Mouse (Mus musculus): ENCODE results near the gene Gnb1. TPM values are rescaled to one million over a fixed set of nuclear protein-coding genes. Genes with fewer than 3 reads are reported as not detected.

Gnb1 gene
- polyA plus RNA-seq, 1 experiment: 1,603 TPM

DNA sequence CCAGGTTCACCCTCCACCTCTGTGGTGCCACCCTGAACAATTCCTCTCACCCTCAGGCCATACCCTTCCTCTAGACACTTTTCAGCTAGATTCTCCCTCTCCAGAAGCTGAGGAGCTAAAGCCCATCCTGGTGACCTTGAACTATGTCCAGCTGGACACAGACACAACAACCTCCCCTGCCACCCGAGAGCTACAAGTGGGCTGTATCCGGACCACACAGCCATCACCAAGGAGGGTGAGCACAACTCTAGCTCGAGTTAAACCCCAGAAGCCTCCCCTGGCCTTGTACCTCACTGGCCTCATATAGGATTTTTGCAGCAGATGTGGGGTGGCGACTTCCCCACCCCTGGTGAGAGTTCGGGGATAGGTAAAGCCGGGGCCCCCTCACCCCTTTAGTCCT, 25.6 kb upstream of the Gnb1 start:
- WGBS: 63% methylated on average over 6 of the region's 6 CpGs
- H3K4me3 ChIP-seq (ENCODE audit: low read depth, low read length): no peak overlapping the region
- H3K27me3 ChIP-seq (ENCODE audit: control insufficient read depth, insufficient read depth, low read length): no peaks in the 10 kb centered on the region
- no peak for TF ChIP-seq CTCF (IDR thresholded peaks at IDR 0.05; ENCODE audit: extremely low read depth, insufficient read length, insufficient replicate concordance, low read depth, low read length)
- no peak for TF ChIP-seq POLR2A (IDR thresholded peaks at IDR 0.05; ENCODE audit: low read depth, low read length)
- H3K4me1 ChIP-seq (ENCODE audit: control insufficient read depth, insufficient read depth, insufficient read length, low read length): peaks cover 5% of the 10 kb centered on the region
- H3K36me3 ChIP-seq (ENCODE audit: control insufficient read depth, insufficient read depth, low read length): no peaks in the 10 kb centered on the region
- H3K27ac ChIP-seq (ENCODE audit: insufficient read depth, low read depth, low read length): no peak overlapping the region

DNA sequence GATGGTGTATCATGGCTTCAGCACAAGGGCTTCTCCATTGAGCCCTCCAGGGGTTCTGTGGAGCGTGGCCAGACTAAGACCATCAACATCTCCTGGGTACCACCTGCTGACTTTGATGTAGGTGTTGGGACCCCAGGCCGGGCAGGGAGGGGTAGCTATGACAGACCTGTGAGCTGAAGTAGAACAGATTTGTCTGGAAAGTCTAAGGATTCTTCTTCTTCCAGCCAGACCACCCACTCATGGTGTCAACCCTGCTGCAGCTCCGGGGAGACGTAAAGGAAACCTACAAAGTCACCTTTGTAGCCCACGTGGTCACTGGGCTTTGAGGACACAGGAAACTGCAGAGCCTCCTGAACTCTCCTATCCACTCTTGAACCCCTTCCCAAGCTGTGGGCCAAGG, 25.1 kb upstream of the Gnb1 start:
- no peak overlapping the region for H3K27ac ChIP-seq (ENCODE audit: insufficient read depth, low read depth, low read length)
- WGBS: 86% methylated on average over 5 of the region's 5 CpGs
- H3K36me3 ChIP-seq (ENCODE audit: control insufficient read depth, insufficient read depth, low read length): no peaks in the 10 kb centered on the region
- TF ChIP-seq POLR2A (IDR thresholded peaks at IDR 0.05; ENCODE audit: low read depth, low read length) (no peak), CTCF (IDR thresholded peaks at IDR 0.05; ENCODE audit: extremely low read depth, insufficient read length, insufficient replicate concordance, low read depth, low read length) (no peak)
- H3K27me3 ChIP-seq (ENCODE audit: control insufficient read depth, insufficient read depth, low read length): no peaks in the 10 kb centered on the region
- H3K4me1 ChIP-seq (ENCODE audit: control insufficient read depth, insufficient read depth, insufficient read length, low read length): peaks cover 5% of the 10 kb centered on the region
- no peak overlapping the region for H3K4me3 ChIP-seq (ENCODE audit: low read depth, low read length)

DNA sequence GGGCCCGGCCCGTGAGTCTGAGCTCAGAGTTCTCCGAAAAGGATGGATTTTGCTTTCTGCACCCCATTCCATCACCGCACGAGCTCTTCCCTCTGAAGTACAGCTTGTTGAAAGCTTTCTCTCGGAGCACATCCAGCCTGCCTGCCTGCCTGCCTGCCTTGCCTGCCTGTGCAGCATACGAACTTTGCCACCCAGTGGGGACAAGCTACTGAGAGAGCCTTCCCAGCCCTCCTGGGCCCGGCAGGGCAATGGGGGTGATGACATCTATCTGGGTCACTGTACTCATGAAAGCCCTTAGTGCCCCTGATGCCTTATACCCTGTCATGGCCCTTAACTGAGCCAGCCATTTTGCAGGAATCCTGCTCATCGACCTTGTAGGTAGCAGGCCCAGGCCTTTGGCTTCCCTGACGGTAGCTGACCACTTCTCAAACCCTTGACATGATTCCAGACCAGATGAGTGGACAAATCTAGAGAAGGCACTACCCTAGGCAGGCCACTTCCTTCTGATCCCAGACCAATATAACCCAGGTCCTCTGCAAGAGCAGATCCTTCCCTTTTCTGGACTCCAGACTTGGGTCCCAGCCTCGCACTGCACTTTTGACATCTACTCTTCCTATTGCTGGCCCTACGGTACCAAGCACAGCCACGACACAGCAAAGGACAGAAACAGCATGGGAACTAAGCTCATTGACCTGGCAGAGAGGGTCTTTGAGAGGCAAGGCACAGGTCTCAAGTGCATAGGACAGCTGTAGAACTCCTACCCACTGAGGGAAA, 23.7 kb upstream of the Gnb1 start:
- no peak for TF ChIP-seq CTCF (IDR thresholded peaks at IDR 0.05; ENCODE audit: extremely low read depth, insufficient read length, insufficient replicate concordance, low read depth, low read length)
- TF ChIP-seq POLR2A (IDR thresholded peaks at IDR 0.05; ENCODE audit: low read depth, low read length): no peak
- Histone ChIP-seq H3K4me1 (ENCODE audit: control insufficient read depth, insufficient read depth, insufficient read length, low read length) (peaks cover 5% of the 10 kb centered on the region), H3K4me3 (ENCODE audit: low read depth, low read length) (no peak overlapping the region), H3K27ac (ENCODE audit: insufficient read depth, low read depth, low read length) (no peak overlapping the region), H3K27me3 (ENCODE audit: control insufficient read depth, insufficient read depth, low read length) (no peaks in the 10 kb centered on the region), H3K36me3 (ENCODE audit: control insufficient read depth, insufficient read depth, low read length) (no peaks in the 10 kb centered on the region)
- 86% methylated on average over 13 of the region's 13 CpGs for WGBS

DNA sequence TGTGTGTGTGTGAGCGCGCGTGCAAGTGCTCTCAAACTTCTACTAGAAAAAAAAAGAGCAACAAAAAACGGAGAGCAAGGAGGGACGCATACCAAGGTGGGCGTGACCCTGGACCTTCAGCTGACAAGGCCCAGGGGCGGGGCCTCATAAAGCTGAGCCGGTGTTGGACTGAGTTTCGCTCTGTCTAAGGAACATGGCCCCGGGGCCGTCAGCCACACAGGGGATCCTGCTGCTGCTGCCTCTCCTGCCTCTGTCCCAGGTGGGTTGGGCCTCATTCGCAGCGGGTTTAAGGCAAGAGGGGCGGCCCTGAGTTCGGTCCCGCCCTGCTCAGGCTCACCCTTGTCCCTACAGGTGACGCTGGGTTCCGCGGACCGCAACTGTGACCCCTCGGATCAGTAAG, 22.2 kb upstream of the Gnb1 start, which contains the start of gene Tmem52:
TSS of gene Tmem52 (plus strand) at position 163 of the 400 bp plus-strand sequence.
- no peaks in the 10 kb centered on the region for H3K27me3 ChIP-seq (ENCODE audit: control insufficient read depth, insufficient read depth, low read length)
- no peak within 1 kb of the TSS for H3K27ac ChIP-seq (ENCODE audit: insufficient read depth, low read depth, low read length)
- H3K4me1 ChIP-seq (ENCODE audit: control insufficient read depth, insufficient read depth, insufficient read length, low read length): peaks cover 10% of the 10 kb centered on the region
- H3K36me3 ChIP-seq (ENCODE audit: control insufficient read depth, insufficient read depth, low read length): no peaks in the 10 kb centered on the region
- peak within 1 kb of the TSS; percentile 51 for H3K4me3 ChIP-seq (ENCODE audit: low read depth, low read length)
- WGBS: 5% methylated on average over 21 of the region's 21 CpGs
- TF ChIP-seq POLR2A (IDR thresholded peaks at IDR 0.05; ENCODE audit: low read depth, low read length) (no peak), CTCF (IDR thresholded peaks at IDR 0.05; ENCODE audit: extremely low read depth, insufficient read length, insufficient replicate concordance, low read depth, low read length) (no peak)

DNA sequence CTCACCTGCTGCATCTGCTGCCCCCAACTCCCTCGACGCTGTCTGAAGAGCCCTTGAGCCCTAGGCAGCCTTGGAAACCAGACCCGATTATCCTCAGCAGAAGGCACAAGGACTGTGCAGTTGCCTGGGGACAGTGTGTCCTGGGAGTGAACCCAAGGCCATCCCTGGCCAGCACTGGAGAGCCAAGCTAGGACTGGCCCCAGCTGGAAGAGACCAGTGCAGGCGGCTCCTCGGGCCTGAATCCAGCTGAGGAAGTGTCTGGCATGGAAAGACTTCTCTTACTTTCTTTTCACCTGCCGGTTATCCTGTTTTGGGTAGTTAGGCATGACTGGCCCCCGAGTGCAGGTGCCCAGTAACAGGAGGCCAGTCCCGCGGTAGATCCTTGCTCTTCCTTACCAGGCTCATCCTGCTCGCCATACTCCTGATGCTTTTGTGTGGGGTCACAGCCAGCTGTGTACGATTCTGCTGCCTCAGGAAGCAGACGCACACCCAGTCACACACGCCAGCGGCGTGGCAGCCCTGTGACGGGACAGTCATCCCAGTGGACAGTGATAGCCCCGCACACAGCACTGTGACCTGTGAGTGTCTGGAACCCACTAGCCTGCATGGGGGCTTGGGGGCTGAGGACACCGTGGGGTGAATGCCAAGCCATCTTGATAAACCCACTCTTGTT, 21.4 kb upstream of the Gnb1 start:
- Histone ChIP-seq H3K36me3 (ENCODE audit: control insufficient read depth, insufficient read depth, low read length) (no peaks in the 10 kb centered on the region), H3K27ac (ENCODE audit: insufficient read depth, low read depth, low read length) (no peak overlapping the region), H3K4me1 (ENCODE audit: control insufficient read depth, insufficient read depth, insufficient read length, low read length) (peaks cover 10% of the 10 kb centered on the region), H3K4me3 (ENCODE audit: low read depth, low read length) (peak overlapping the region; percentile 51), H3K27me3 (ENCODE audit: control insufficient read depth, insufficient read depth, low read length) (no peaks in the 10 kb centered on the region)
- TF ChIP-seq POLR2A (IDR thresholded peaks at IDR 0.05; ENCODE audit: low read depth, low read length) (no peak), CTCF (IDR thresholded peaks at IDR 0.05; ENCODE audit: extremely low read depth, insufficient read length, insufficient replicate concordance, low read depth, low read length) (no peak)
- 86% methylated on average over 18 of the region's 18 CpGs for WGBS

DNA sequence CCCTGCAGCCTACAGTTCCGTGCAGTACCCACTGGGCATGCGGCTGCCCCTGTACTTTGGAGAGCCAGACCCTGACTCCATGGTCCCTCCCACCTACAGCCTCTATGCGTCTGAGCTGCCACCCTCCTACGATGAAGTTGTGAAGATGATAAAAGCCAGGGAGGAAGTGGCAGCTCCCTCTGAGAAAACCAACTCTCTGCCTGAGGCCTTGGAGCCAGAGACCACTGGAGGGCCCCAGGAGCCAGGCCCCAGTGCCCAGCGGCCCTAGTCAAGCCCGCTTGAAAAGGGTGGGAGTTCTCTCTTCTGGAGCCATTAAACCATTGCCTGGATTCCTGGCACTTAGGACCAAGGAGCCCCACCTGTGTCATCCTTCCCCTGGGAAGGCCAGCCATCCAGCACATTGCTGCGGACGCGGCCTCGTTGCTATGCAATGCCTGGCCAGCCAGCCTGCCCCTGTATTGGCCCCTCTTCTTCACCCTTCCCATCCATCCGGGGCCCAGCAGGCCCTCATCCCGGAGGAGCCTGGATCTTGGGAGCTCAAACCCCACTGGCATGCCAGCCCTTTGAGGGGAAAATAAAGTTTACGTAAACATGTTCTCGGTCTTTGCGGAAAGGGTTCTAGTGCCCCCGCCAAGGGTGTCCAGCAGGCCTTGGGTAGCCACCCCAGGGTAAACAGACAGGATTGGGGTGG, 20.8 kb upstream of the Gnb1 start:
- WGBS: 87% methylated on average over 16 of the region's 16 CpGs
- H3K4me1 ChIP-seq (ENCODE audit: control insufficient read depth, insufficient read depth, insufficient read length, low read length): peaks cover 10% of the 10 kb centered on the region
- H3K27ac ChIP-seq (ENCODE audit: insufficient read depth, low read depth, low read length): no peak overlapping the region
- TF ChIP-seq CTCF (IDR thresholded peaks at IDR 0.05; ENCODE audit: extremely low read depth, insufficient read length, insufficient replicate concordance, low read depth, low read length) (no peak), POLR2A (IDR thresholded peaks at IDR 0.05; ENCODE audit: low read depth, low read length) (no peak)
- no peaks in the 10 kb centered on the region for H3K36me3 ChIP-seq (ENCODE audit: control insufficient read depth, insufficient read depth, low read length)
- no peak overlapping the region for H3K4me3 ChIP-seq (ENCODE audit: low read depth, low read length)
- H3K27me3 ChIP-seq (ENCODE audit: control insufficient read depth, insufficient read depth, low read length): no peaks in the 10 kb centered on the region

DNA sequence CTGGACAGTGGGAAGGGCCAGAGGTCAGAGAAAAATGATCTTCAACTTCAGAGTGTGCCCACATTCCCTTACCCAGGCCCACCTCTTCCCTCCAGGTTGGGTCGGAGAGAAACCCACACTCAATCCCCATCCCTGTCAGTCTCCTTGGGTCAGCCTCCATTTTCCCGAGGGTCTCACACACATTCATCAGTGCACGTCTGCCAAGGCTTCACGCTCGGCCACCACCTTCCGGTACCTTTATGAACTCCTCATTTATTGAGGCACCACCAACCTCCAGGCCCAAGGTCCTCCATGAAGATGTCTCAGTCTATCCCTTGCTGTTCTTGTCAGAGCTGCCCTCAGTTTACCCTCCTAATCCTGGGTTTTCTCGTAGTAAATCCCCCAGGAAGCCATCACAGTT, 20.2 kb upstream of the Gnb1 start:
- Histone ChIP-seq H3K27me3 (ENCODE audit: control insufficient read depth, insufficient read depth, low read length) (no peaks in the 10 kb centered on the region), H3K4me3 (ENCODE audit: low read depth, low read length) (no peak overlapping the region), H3K4me1 (ENCODE audit: control insufficient read depth, insufficient read depth, insufficient read length, low read length) (peaks cover 10% of the 10 kb centered on the region), H3K36me3 (ENCODE audit: control insufficient read depth, insufficient read depth, low read length) (no peaks in the 10 kb centered on the region), H3K27ac (ENCODE audit: insufficient read depth, low read depth, low read length) (no peak overlapping the region)
- 87% methylated on average over 7 of the region's 7 CpGs for WGBS
- TF ChIP-seq CTCF (IDR thresholded peaks at IDR 0.05; ENCODE audit: extremely low read depth, insufficient read length, insufficient replicate concordance, low read depth, low read length) (no peak), POLR2A (IDR thresholded peaks at IDR 0.05; ENCODE audit: low read depth, low read length) (no peak)
